Mouse (Mus musculus) kidney, postnatal 10 days (tissue): ENCODE data around the gene Prpf4b.
"Not testable (repeated sequence)": the region's sequence is repeated elsewhere in the genome, so short reads cannot be mapped to it uniquely, and the experiment has no call there.

ENCODE experiments used
- DNase-seq: peaks from one replicate; pipeline ENCODE4 v3.0.0; 2021; ENCODE audit warnings: mixed read lengths

The Prpf4b gene

GRCm38 (mm10) chr13:34942370-34942769, 67.3 kb downstream of the Prpf4b start:
- DNase-seq: no peak

GRCm38 (mm10) chr13:34951437-34951836, 76.3 kb downstream of the Prpf4b start:
- DNase-seq: not testable (repeated sequence)
